In the genomic region with DNA sequence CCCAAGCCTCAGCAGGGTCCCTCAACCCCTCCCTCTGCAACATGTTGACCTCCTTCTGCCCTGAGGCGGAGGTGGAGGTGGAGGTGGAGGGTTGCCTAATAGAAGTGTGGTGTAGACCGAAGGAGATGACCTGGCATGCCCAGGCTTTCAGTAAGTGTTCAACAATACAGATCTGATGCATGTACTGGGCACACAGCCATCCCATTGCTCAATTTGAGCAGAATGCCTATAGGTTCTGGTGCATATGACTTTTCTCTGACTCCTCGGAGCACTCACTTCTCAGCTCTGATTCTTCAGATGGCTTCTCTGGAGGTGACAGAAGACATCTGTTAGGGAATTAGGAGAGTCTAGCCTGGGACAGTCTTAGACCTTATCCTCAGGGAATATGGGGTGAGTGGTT, we compare ENCODE assay signal across 23 mouse cellular contexts.
DNase-seq lines count a peak whose midpoint lies in the region; ATAC-seq and TF ChIP-seq lines count a peak whose summit lies in the region.
"Had no signal": no experiment of that assay in that cellular context is flagged by ENCODE, and none has a peak within 500 bp of the region (broad histone marks: within the 10 kb centered on the region; RNA-seq: fewer than 3 reads in every experiment).

No protein-coding gene starts in this region.

- no peaks in the 10 kb centered on the region for H3K36me3 ChIP-seq in lung, embryonic 14.5 days (ENCODE audit: insufficient read depth)
- no peaks in the 10 kb centered on the region for H3K36me3 ChIP-seq in stomach, embryonic 16.5 days (ENCODE audit: control insufficient read depth, insufficient read depth, low read length)
- H3K36me3 ChIP-seq in hindbrain, embryonic 11.5 days (ENCODE audit: control insufficient read depth, insufficient read depth, low read length): no peaks in the 10 kb centered on the region
- H3K36me3 ChIP-seq: embryonic facial prominence, embryonic 15.5 days; forebrain, embryonic 12.5 days; heart, embryonic 10.5 days; hindbrain, embryonic 13.5 days had no signal

- H3K9me3 ChIP-seq in lung, embryonic 14.5 days (ENCODE audit: low read depth, low read length): no peaks in the 10 kb centered on the region
- no peaks in the 10 kb centered on the region for H3K9me3 ChIP-seq in stomach, embryonic 16.5 days (replicated peaks; ENCODE audit: control insufficient read depth, low read length)
- H3K9me3 ChIP-seq in hindbrain, embryonic 11.5 days (ENCODE audit: control insufficient read depth, low read length): no peaks in the 10 kb centered on the region
- H3K9me3 ChIP-seq: embryonic facial prominence, embryonic 15.5 days; forebrain, embryonic 12.5 days; heart, embryonic 10.5 days; hindbrain, embryonic 13.5 days had no signal

- no peak overlapping the region for H3K27ac ChIP-seq in lung, embryonic 14.5 days (ENCODE audit: low read depth)
- peak overlapping the region; percentile 60 for H3K27ac ChIP-seq in stomach, embryonic 16.5 days (ENCODE audit: low read length)
- H3K27ac ChIP-seq in hindbrain, embryonic 11.5 days (ENCODE audit: low read depth, low read length): no peak overlapping the region
- H3K27ac ChIP-seq: embryonic facial prominence, embryonic 15.5 days; forebrain, embryonic 12.5 days; gastrocnemius, adult 2 months; heart, embryonic 10.5 days; hindbrain, embryonic 13.5 days had no signal

- H3K9ac ChIP-seq in lung, embryonic 14.5 days: no peak overlapping the region
- no peak overlapping the region for H3K9ac ChIP-seq in stomach, embryonic 16.5 days (ENCODE audit: low read length)
- H3K9ac ChIP-seq in hindbrain, embryonic 11.5 days (ENCODE audit: low read depth, low read length): no peak overlapping the region
- H3K9ac ChIP-seq: embryonic facial prominence, embryonic 15.5 days; forebrain, embryonic 12.5 days; forebrain, postnatal 0 days; hindbrain, embryonic 13.5 days had no signal

- no peaks in the 10 kb centered on the region for H3K27me3 ChIP-seq in lung, embryonic 14.5 days (ENCODE audit: insufficient read depth, low read length)
- no peaks in the 10 kb centered on the region for H3K27me3 ChIP-seq in stomach, embryonic 16.5 days (ENCODE audit: control insufficient read depth, insufficient read depth, low read length)
- 0 out of 2 replicates have a peak, but pooled peaks cover 2% of the 10 kb centered on the region for H3K27me3 ChIP-seq in hindbrain, embryonic 11.5 days (ENCODE audit: control insufficient read depth, insufficient read depth, low read length)
- H3K27me3 ChIP-seq: embryonic facial prominence, embryonic 15.5 days; forebrain, embryonic 12.5 days had no signal

- WGBS in lung, embryonic 14.5 days: 50% methylated on average over 3 of the region's 3 CpGs
- WGBS in stomach, embryonic 16.5 days: 53% methylated on average over 3 of the region's 3 CpGs
- 81% methylated on average over 3 of the region's 3 CpGs for WGBS in hindbrain, embryonic 11.5 days

- no peak for TF ChIP-seq CTCF in lung, embryonic 14.5 days (IDR thresholded peaks at IDR 0.05; ENCODE audit: low read depth)

- no peak overlapping the region for H3K4me3 ChIP-seq in lung, embryonic 14.5 days (ENCODE audit: low read depth, low read length)
- H3K4me3 ChIP-seq in stomach, embryonic 16.5 days (replicated peaks; ENCODE audit: low read length): no peak overlapping the region
- no peak overlapping the region for H3K4me3 ChIP-seq in hindbrain, embryonic 11.5 days (ENCODE audit: low read depth, low read length)
- H3K4me3 ChIP-seq: embryonic facial prominence, embryonic 15.5 days; erythroblast, embryonic 14.5 days; forebrain, embryonic 12.5 days; gastrocnemius, adult 2 months; heart, embryonic 10.5 days; hindbrain, embryonic 13.5 days had no signal

- peak; percentile 78 for DNase-seq in lung, embryonic 14.5 days
- no peak for DNase-seq in lung, postnatal 25 days (ENCODE audit: low spot score)
- peak; percentile 77 for DNase-seq in 3T3-L1 (ENCODE audit: low read depth, low spot score)
- DNase-seq in NIH3T3 (ENCODE audit: low read depth): peak; percentile 92
- DNase-seq in layer of hippocampus, postnatal 14 days (ENCODE audit: low spot score in 2 of 2): no peak
- no peak for DNase-seq in hindbrain, embryonic 11.5 days (ENCODE audit: low spot score)
- DNase-seq: adrenal gland, postnatal 10 days; cerebellum, adult 11 months; cerebellum, adult 8-10 months; cerebellum, postnatal 14 days; embryo, embryonic 11 days; forebrain, postnatal 0 days; gastrocnemius, adult 2 months; gastrocnemius, postnatal 36 days; heart, adult 18-20 months; heart, postnatal 10 days; heart, postnatal 4 days had no signal

- no peaks in the 10 kb centered on the region for H3K4me1 ChIP-seq in lung, embryonic 14.5 days (ENCODE audit: insufficient read depth)
- H3K4me1 ChIP-seq in stomach, embryonic 16.5 days (ENCODE audit: control insufficient read depth, insufficient read depth, low read length): peaks cover 28% of the 10 kb centered on the region
- no peaks in the 10 kb centered on the region for H3K4me1 ChIP-seq in hindbrain, embryonic 11.5 days (replicated peaks; ENCODE audit: control insufficient read depth, insufficient read depth, low read length)

- 0 out of 2 replicates have a peak, but pooled peaks have one; percentile 35 for ATAC-seq in lung, embryonic 14.5 days (ENCODE audit: insufficient read depth)
- ATAC-seq in stomach, embryonic 16.5 days (ENCODE audit: insufficient read depth, low FRiP score): peak; percentile 49; the same call in 1 of the 2 replicates
- ATAC-seq in hindbrain, embryonic 11.5 days (ENCODE audit: low FRiP score): no peak
- ATAC-seq: forebrain, postnatal 0 days had no signal

- no peak overlapping the region for H3K4me2 ChIP-seq in lung, embryonic 14.5 days
- H3K4me2 ChIP-seq in stomach, embryonic 16.5 days (ENCODE audit: low read depth, low read length): no peak overlapping the region
- no peak overlapping the region for H3K4me2 ChIP-seq in hindbrain, embryonic 11.5 days (replicated peaks; ENCODE audit: low read depth, low read length)
- H3K4me2 ChIP-seq: embryonic facial prominence, embryonic 15.5 days; forebrain, embryonic 12.5 days; hindbrain, embryonic 13.5 days had no signal

Comparison
In these comparisons a context has a peak if more than half of its experiments do, and no peak if none do; other contexts are left out.
1. DNase-seq: peak in lung, embryonic 14.5 days (single experiment), 3T3-L1 (single experiment) and NIH3T3 (single experiment); none in lung, postnatal 25 days (single experiment), layer of hippocampus, postnatal 14 days (0 of 2) and hindbrain, embryonic 11.5 days (single experiment).